Mouse (Mus musculus) embryonic facial prominence, embryonic 14.5 days (tissue): ENCODE results near the gene Hck. TPM values are rescaled to one million over a fixed set of nuclear protein-coding genes. Genes with fewer than 3 reads are reported as not detected.

ENCODE experiments used
- ATAC-seq: fragments of 200-750 bp; cut with Nextera tagmentation; 2 replicates; pipeline ENCODE4 v1.8.0; 2017; ENCODE audit warnings: low read depth, moderate number of reproducible peaks, moderate TSS enrichment
- DNase-seq: peaks from one replicate; pipeline ENCODE4 v3.0.0-alpha.2; 2015; ENCODE audit warnings: low spot score
- H3K27ac ChIP-seq: fragments of 300-500 bp; sonication (generic); replicated peaks from 2 replicates; pipeline ENCODE4 v1.5.1; 2014; ENCODE audit warnings: low read depth, mild to moderate bottlenecking, low read length, moderate library complexity
- H3K27me3 ChIP-seq: fragments of 300-500 bp; sonication (generic); replicated peaks from 2 replicates; pipeline ENCODE4 v1.6.1; 2014; ENCODE audit warnings: low read length; ENCODE audit not compliant: control insufficient read depth, insufficient read depth
- H3K36me3 ChIP-seq: fragments of 300-500 bp; sonication (generic); 2 replicates; pipeline ENCODE4 v1.6.1; 2014; ENCODE audit warnings: low read length, mixed read lengths; ENCODE audit not compliant: control insufficient read depth, insufficient read depth
- H3K4me1 ChIP-seq: fragments of 300-500 bp; sonication (generic); 2 replicates; pipeline ENCODE4 v1.6.1; 2014; ENCODE audit warnings: antibody characterized with exemption, low read length; ENCODE audit not compliant: control insufficient read depth, insufficient read depth
- H3K4me2 ChIP-seq: fragments of 300-500 bp; sonication (generic); 2 replicates; pipeline ENCODE4 v1.6.1; 2014; ENCODE audit warnings: low read depth, mild to moderate bottlenecking, low read length, moderate library complexity, mixed read lengths
- H3K4me3 ChIP-seq: fragments of 300-500 bp; sonication (generic); 2 replicates; pipeline ENCODE4 v1.5.1; 2014; ENCODE audit warnings: low read depth, mild to moderate bottlenecking, low read length
- H3K9ac ChIP-seq: fragments of 300-500 bp; sonication (generic); 2 replicates; pipeline ENCODE4 v1.6.1; 2014; ENCODE audit warnings: low read depth, mild to moderate bottlenecking, low read length, moderate library complexity, mixed read lengths
- H3K9me3 ChIP-seq: fragments of 300-500 bp; sonication (generic); 2 replicates; pipeline ENCODE4 v1.6.1; 2016; ENCODE audit warnings: low read length; ENCODE audit not compliant: control insufficient read depth
- WGBS: fragments of 180-500 bp; shearing (Covaris S2); extraction: QIAGEN DNeasy Blood & Tissue Kit; methylation state at CpG from one replicate; pipeline ENCODE4 v1.1.7; 2014; 5-methylcytosine and 5-hydroxymethylcytosine counted together
- polyA plus RNA-seq: library from polyadenylated mRNA; unstranded; fragments of >200 nt; fragmentation: Nextera tagmentation; extraction: Ambion mirVana; gene quantifications from 2 replicates; pipeline ENCODE4 v1.2.1, GENCODE M21; 2014

Gene Hck
- polyA plus RNA-seq, 1 experiment from 2014 or later: 11.6 TPM

- ATAC-seq (no peak), DNase-seq (no peak)
- 92% methylated on average over 6 of the region's 6 CpGs for WGBS
- H3K4me3 ChIP-seq: no peak overlapping the region
- no peaks in the 10 kb centered on the region for H3K9me3 ChIP-seq
- no peaks in the 10 kb centered on the region for H3K4me1 ChIP-seq
- no peak overlapping the region for H3K9ac ChIP-seq
- H3K27me3 ChIP-seq: no peaks in the 10 kb centered on the region
- H3K36me3 ChIP-seq: no peaks in the 10 kb centered on the region
- no peak overlapping the region for H3K4me2 ChIP-seq
- no peak overlapping the region for H3K27ac ChIP-seq
Observed at GRCm38 (mm10) chr2:153085556-153085955, 22.7 kb upstream of the Hck start.

DNA sequence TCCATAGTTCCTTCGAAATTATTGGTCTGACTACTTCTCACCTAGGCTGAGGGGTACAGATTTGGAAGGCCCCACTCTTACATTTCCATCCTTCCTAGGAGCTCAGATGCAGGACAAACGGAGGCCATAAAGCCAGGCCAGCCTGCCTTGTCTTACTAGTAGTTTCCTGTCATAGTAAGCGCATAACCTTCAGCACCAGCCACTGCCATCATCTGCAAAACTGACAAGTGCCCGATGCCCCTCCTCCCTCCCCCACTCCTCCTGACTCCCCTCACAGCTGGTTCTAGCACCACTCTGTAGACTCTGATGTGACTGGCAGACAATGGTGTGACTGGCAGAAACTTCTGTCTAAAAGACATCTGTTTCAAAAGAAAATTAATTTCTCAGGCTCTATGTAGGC is 22.1 kb upstream of the Hck start:
- Histone ChIP-seq H3K9ac (no peak overlapping the region), H3K36me3 (no peaks in the 10 kb centered on the region), H3K4me1 (no peaks in the 10 kb centered on the region), H3K4me3 (no peak overlapping the region), H3K27me3 (no peaks in the 10 kb centered on the region), H3K4me2 (no peak overlapping the region), H3K27ac (no peak overlapping the region), H3K9me3 (no peaks in the 10 kb centered on the region)
- no peak for DNase-seq
- ATAC-seq: no peak
- WGBS: 79% methylated on average over 4 of the region's 4 CpGs

DNA sequence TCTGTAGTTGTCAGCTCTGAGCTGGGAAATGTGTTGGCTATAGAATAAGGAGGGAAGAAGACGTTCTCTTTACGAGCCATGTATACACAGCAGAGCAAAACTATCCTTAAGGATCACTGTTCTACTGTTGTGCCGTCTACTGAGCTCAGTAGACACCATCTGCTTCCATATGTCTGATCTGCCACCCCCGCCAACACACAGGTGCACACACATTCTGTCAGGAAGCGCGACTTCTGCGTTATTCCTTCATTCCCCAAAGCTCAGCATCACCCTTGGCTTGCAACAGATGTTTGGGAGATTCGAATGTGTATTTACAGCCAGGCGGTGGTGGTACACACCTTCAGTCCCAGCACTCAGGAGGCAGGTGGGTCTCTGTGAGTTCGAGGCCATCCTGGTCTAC is 21.2 kb upstream of the Hck start:
- Histone ChIP-seq H3K4me2 (no peak overlapping the region), H3K9me3 (no peaks in the 10 kb centered on the region), H3K27ac (no peak overlapping the region), H3K36me3 (no peaks in the 10 kb centered on the region), H3K27me3 (no peaks in the 10 kb centered on the region), H3K9ac (no peak overlapping the region), H3K4me3 (no peak overlapping the region), H3K4me1 (no peaks in the 10 kb centered on the region)
- no peak for DNase-seq
- ATAC-seq: no peak
- 90% methylated on average over 10 of the region's 10 CpGs for WGBS

DNA sequence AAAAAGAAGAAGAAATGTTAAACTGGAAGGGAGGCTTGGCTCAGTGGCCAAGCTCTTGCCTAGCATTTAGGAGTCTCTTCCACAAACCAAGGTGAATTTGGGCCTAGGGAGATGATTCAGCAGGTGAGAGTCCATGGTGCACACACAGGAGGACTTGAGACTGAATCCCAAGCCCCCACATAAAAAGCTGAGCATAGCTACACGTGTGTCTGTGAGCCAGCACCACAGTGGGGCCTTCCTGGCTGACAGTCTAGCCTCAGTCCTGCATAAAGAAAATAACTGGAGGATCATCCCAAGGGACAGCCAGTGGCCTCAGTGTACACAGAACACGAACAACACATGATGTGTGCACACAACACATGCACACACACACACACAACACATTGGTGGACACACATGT is 19.0 kb upstream of the Hck start:
- DNase-seq: no peak
- no peak overlapping the region for H3K27ac ChIP-seq
- no peak for ATAC-seq
- H3K36me3 ChIP-seq: no peaks in the 10 kb centered on the region
- no peaks in the 10 kb centered on the region for H3K4me1 ChIP-seq
- no peaks in the 10 kb centered on the region for H3K9me3 ChIP-seq
- no peak overlapping the region for H3K9ac ChIP-seq
- WGBS: 49% methylated on average over 2 of the region's 2 CpGs
- H3K4me2 ChIP-seq: no peak overlapping the region
- H3K4me3 ChIP-seq: no peak overlapping the region
- no peaks in the 10 kb centered on the region for H3K27me3 ChIP-seq

- Histone ChIP-seq H3K36me3 (no peaks in the 10 kb centered on the region), H3K9ac (no peak overlapping the region), H3K27me3 (no peaks in the 10 kb centered on the region), H3K4me2 (no peak overlapping the region), H3K4me3 (no peak overlapping the region), H3K9me3 (no peaks in the 10 kb centered on the region), H3K27ac (no peak overlapping the region), H3K4me1 (no peaks in the 10 kb centered on the region)
- DNase-seq (no peak), ATAC-seq (no peak)
- WGBS: 42% methylated on average over 10 of the region's 10 CpGs
Observed at GRCm38 (mm10) chr2:153090551-153091165, 17.6 kb upstream of the Hck start.

DNA sequence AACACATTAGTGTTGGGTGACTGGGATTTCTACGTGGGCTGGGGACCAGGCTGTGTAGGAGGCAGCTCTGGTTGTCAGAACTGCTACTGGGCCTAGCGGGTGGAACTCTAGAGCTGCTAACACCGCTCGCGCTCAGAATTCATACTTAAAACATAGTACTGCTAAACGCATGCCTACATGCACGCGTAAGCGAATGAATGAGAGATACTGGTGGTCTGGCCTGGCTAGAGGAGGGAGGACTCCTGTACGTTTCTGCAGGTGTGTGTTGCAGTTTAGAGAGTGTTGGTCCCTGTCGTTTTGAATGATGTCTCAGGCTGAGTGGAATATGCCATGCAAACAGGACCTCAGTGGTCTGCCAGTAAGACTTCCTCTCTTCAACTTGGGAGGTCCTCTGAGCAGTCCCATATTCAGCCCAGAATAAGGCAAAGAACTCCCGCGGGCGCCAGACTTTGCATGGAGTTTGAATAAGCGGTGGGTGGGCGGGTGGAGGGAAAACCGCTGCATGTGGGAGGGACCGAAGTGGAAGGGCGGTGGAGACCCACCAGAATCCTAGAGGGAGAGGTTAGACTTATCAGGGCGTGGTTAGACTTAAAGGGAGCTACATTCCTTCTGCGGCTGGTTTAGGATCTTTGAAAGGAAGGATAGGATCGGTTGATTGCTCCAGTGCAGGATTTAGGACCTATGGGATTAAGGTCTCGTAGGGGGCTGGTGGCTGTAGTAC is 1.1 kb upstream of the Hck start:
- ATAC-seq (peak; percentile 53; the same call in 1 of the 2 replicates), DNase-seq (peak; percentile 73)
- Histone ChIP-seq H3K4me2 (peak overlapping the region; percentile 79), H3K27me3 (peaks cover 45% of the 10 kb centered on the region), H3K27ac (peak overlapping the region; percentile 29; the same call in 1 of the 2 replicates), H3K9me3 (no peaks in the 10 kb centered on the region), H3K36me3 (no peaks in the 10 kb centered on the region), H3K4me1 (peaks cover 12% of the 10 kb centered on the region), H3K4me3 (peak overlapping the region; percentile 47), H3K9ac (no peak overlapping the region; the same call in 1 of the 2 replicates)
- WGBS: 33% methylated on average over 23 of the region's 23 CpGs

DNA sequence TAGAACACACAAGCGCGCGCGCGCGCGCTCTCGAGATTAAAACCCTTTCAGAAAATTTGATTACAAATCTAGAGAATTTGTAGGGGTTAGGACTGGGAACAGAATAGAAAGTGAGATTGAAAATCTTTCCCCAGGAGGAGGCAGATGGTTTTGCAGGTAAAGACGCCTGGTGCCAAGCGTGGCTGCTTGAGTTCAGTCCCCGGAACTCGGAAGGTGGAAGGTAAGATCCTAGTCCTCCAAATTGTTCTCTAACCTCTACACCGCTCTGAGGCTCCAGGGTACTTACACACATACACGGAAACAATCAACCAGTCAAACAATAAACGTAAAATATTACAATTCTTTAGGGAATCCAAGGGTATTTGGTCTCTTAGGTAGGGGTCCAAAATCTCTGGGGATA is 466 bp upstream of the Hck start:
- H3K4me3 ChIP-seq: peak overlapping the region; percentile 47
- 2% methylated on average over 15 of the region's 15 CpGs for WGBS
- peak overlapping the region; percentile 29; the same call in 1 of the 2 replicates for H3K27ac ChIP-seq
- peak overlapping the region; percentile 79 for H3K4me2 ChIP-seq
- no peaks in the 10 kb centered on the region for H3K36me3 ChIP-seq
- DNase-seq (no peak), ATAC-seq (no peak)
- H3K9ac ChIP-seq: no peak overlapping the region; the same call in 1 of the 2 replicates
- H3K4me1 ChIP-seq: peaks cover 12% of the 10 kb centered on the region
- H3K9me3 ChIP-seq: no peaks in the 10 kb centered on the region
- H3K27me3 ChIP-seq: peaks cover 45% of the 10 kb centered on the region

GRCm38 (mm10) chr2:153109596-153109995 is 1.3 kb downstream of the Hck start:
- Histone ChIP-seq H3K27me3 (peaks cover 45% of the 10 kb centered on the region), H3K4me2 (no peak overlapping the region)

DNA sequence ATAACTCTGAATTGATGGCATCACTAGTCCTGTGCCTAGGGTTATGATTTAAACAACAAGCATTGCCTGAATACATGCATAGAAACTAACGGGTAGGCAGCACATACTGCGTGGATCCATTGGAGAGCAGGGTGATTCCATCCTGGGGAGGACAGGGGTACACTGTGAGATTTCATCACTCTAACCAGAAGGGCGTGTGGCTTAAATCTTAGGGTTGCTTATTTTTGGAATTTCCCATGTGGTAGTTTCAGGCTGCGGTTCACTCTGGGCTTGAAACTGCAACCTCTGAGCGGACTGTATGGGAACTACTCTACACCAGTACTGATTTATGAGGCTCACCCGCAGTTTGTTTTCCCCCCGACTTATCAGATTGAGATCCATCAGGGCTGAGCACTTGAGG is 3.0 kb downstream of the Hck start:
- H3K4me1 ChIP-seq: peaks cover 12% of the 10 kb centered on the region
- no peaks in the 10 kb centered on the region for H3K36me3 ChIP-seq
- no peak overlapping the region for H3K9ac ChIP-seq
- no peaks in the 10 kb centered on the region for H3K9me3 ChIP-seq
- ATAC-seq (no peak), DNase-seq (no peak)
- no peak overlapping the region for H3K4me3 ChIP-seq
- 84% methylated on average over 7 of the region's 7 CpGs for whole genome bisulfite sequencing
- H3K4me2 ChIP-seq: no peak overlapping the region
- no peak overlapping the region for H3K27ac ChIP-seq
- H3K27me3 ChIP-seq: peaks cover 37% of the 10 kb centered on the region

More at GRCm38 (mm10) chr2:153109596-153109995, 1.3 kb downstream of the Hck start:
- ATAC-seq (no peak), DNase-seq (no peak)
- 65% methylated on average over 7 of the region's 7 CpGs for WGBS
- no peaks in the 10 kb centered on the region for H3K9me3 ChIP-seq
- H3K27ac ChIP-seq: no peak overlapping the region
- no peak overlapping the region for H3K4me3 ChIP-seq
- H3K36me3 ChIP-seq: no peaks in the 10 kb centered on the region
- peaks cover 12% of the 10 kb centered on the region for H3K4me1 ChIP-seq
- no peak overlapping the region for H3K9ac ChIP-seq
